Mouse (Mus musculus): ENCODE measurements around the gene Kif6. TPM values are rescaled to one million over a fixed set of nuclear protein-coding genes. Genes with fewer than 3 reads are reported as not detected.

Gene Kif6
- total RNA-seq, 2 experiments from 2014 or later = not detected

- no peak for DNase-seq
- intact Hi-C loops (cut with DNase I; ENCODE audit: low total_unique reads) = no loop called here
These were observed 327.7 kb downstream of the Kif6 start for GRCm38 (mm10) chr17:49942674-49943073.

- intact Hi-C loops (cut with DNase I; ENCODE audit: low total_unique reads) = loop anchor here (5.0 kb wide), 1 partner anchor 286 kb away; no protein-coding TSS in a partner anchor
- peak; percentile 73 for DNase-seq
These were observed 336.5 kb downstream of the Kif6 start for GRCm38 (mm10) chr17:49951491-49951855.

GRCm38 (mm10) chr17:49951856-49952607 is 337.1 kb downstream of the Kif6 start:
- DNase-seq = peak; percentile 10

GRCm38 (mm10) chr17:49959021-49959420 is 344.1 kb downstream of the Kif6 start:
- intact Hi-C loops (cut with DNase I; ENCODE audit: low total_unique reads) = no loop called here
- no peak for DNase-seq

More at GRCm38 (mm10) chr17:49951856-49952607, 337.1 kb downstream of the Kif6 start:
- intact Hi-C loops (cut with DNase I; ENCODE audit: low total_unique reads) = loop anchor here (5.0 kb wide), 1 partner anchor 285 kb away; no protein-coding TSS in a partner anchor

Other genes with a start within 250 kb of the Kif6 start
- 10 to 100 TPM; 12.3 to 18.7 TPM for gene Mocs1, start 186.8 kb upstream of the Kif6 start, total RNA-seq (2021)
- 1 to 10 TPM; 9.2 to 9.7 TPM for gene Daam2, start 50.8 kb upstream of the Kif6 start, total RNA-seq (2021)